Mouse (Mus musculus) limb, embryonic 10.5 days (tissue): ENCODE data around the gene Rbm5. TPM values are rescaled to one million over a fixed set of nuclear protein-coding genes. Genes with fewer than 3 reads are reported as not detected.

Experiments used
- DNase-seq: peaks from one replicate; pipeline ENCODE4 v3.0.0-alpha.2; 2017; ENCODE audit warnings: low spot score
- H3K27ac ChIP-seq: fragments of 300-500 bp; sonication (generic); 2 replicates; pipeline ENCODE4 v1.5.1; 2016; ENCODE audit warnings: mild to moderate bottlenecking
- H3K27me3 ChIP-seq: fragments of 300-500 bp; sonication (generic); 2 replicates; pipeline ENCODE4 v1.6.1; 2016; ENCODE audit warnings: low read depth, mild to moderate bottlenecking; ENCODE audit not compliant: poor library complexity, severe bottlenecking
- H3K36me3 ChIP-seq: fragments of 300-500 bp; sonication (generic); 2 replicates; pipeline ENCODE4 v1.6.1; 2016; ENCODE audit warnings: mild to moderate bottlenecking, moderate library complexity
- H3K4me1 ChIP-seq: fragments of 300-500 bp; sonication (generic); 2 replicates; pipeline ENCODE4 v1.6.1; 2016
- H3K4me3 ChIP-seq: fragments of 300-500 bp; sonication (generic); 2 replicates; pipeline ENCODE4 v1.5.1; 2016; ENCODE audit warnings: mild to moderate bottlenecking, moderate library complexity
- H3K9me3 ChIP-seq: fragments of 300-500 bp; sonication (generic); replicated peaks from 2 replicates; pipeline ENCODE4 v1.6.1; 2016; ENCODE audit warnings: mild to moderate bottlenecking
- WGBS: fragments of 180-500 bp; shearing (Covaris S2); methylation state at CpG from one replicate; pipeline ENCODE4 v1.1.7; 2016; 5-methylcytosine and 5-hydroxymethylcytosine counted together
- polyA plus RNA-seq: library from polyadenylated mRNA; unstranded; fragments of >200 nt; fragmentation: Nextera tagmentation; extraction: Ambion mirVana; gene quantifications from 2 replicates; pipeline ENCODE4 v1.2.1, GENCODE M21; 2016

The Rbm5 gene
- polyA plus RNA-seq, 1 experiment from 2014 or later, result 214 TPM

DNA sequence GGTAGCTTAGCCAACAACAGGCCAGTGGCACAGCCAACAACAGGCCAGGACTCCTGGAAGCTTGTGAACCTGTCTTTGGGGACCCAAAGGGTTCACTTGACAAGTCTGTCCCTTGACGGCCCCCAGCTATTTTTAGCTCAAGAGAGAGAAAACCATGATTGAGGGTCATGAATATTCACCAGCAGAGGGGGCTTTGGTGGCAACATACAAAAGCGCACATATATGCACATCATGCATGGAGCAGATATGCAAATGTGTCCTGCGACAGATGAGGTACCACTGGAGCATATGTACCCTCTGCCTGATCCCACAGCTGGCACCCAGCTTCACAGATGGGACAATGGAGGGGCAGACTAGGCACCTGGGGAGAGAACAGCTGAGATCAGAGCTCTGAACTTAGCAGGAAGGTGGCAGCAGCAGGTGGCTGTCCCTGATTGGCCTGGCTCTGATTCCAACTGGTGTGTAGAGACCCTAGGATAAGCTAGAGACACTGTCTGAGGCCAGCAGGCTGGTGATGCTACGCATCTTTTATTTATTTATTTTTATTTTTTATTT is 77.3 kb downstream of the Rbm5 start:
- DNase-seq, result no peak
- Histone ChIP-seq H3K27ac (no peak overlapping the region; the same call in 1 of the 2 replicates), H3K36me3 (peaks cover 97% of the 10 kb centered on the region), H3K9me3 (no peaks in the 10 kb centered on the region), H3K4me3 (no peak overlapping the region), H3K27me3 (no peaks in the 10 kb centered on the region), H3K4me1 (peaks cover 51% of the 10 kb centered on the region)
- WGBS, result 77% methylated on average over 4 of the region's 4 CpGs

- Histone ChIP-seq H3K27me3 (no peaks in the 10 kb centered on the region), H3K4me3 (no peak overlapping the region), H3K4me1 (peaks cover 44% of the 10 kb centered on the region), H3K9me3 (no peaks in the 10 kb centered on the region), H3K36me3 (peaks cover 99% of the 10 kb centered on the region), H3K27ac (no peak overlapping the region)
- WGBS, result 71% methylated on average over 5 of the region's 5 CpGs
- DNase-seq, result no peak
Measured at GRCm38 (mm10) chr9:107692785-107693184, 78.0 kb downstream of the Rbm5 start.

- no peaks in the 10 kb centered on the region for H3K9me3 ChIP-seq
- WGBS, result 79% methylated on average over 8 of the region's 8 CpGs
- no peaks in the 10 kb centered on the region for H3K27me3 ChIP-seq
- no peak overlapping the region for H3K27ac ChIP-seq
- H3K4me1 ChIP-seq, result peaks cover 20% of the 10 kb centered on the region
- H3K4me3 ChIP-seq, result no peak overlapping the region
- DNase-seq, result no peak
- H3K36me3 ChIP-seq, result peaks cover 99% of the 10 kb centered on the region
Measured at GRCm38 (mm10) chr9:107690391-107690790, 80.4 kb downstream of the Rbm5 start.

Other genes starting within 250 kb of the Rbm5 start
- gene Tmem115, start 237.1 kb downstream of the Rbm5 start, polyA plus RNA-seq, result 41.3 and 43.5 TPM in 2 replicates
- gene Cyb561d2, start 228.8 kb downstream of the Rbm5 start, polyA plus RNA-seq, result 13.2 and 15.8 TPM in 2 replicates
- 34.0 and 37.3 TPM in 2 replicates for gene Nprl2, start 228.8 kb downstream of the Rbm5 start, polyA plus RNA-seq
- 0.25 and 0.33 TPM in 2 replicates for gene Zmynd10, start 223.7 kb downstream of the Rbm5 start, polyA plus RNA-seq
- 55.3 and 57.4 TPM in 2 replicates for gene Rassf1, start 219.4 kb downstream of the Rbm5 start, polyA plus RNA-seq
- 60.4 and 62.5 TPM in 2 replicates for gene Tusc2, start 207.7 kb downstream of the Rbm5 start, polyA plus RNA-seq
- 160 and 168 TPM in 2 replicates for gene Hyal2, start 203.1 kb downstream of the Rbm5 start, polyA plus RNA-seq
- 7.9 and 10.2 TPM in 2 replicates for gene Hyal1, start 194.1 kb downstream of the Rbm5 start, polyA plus RNA-seq
- gene Naa80, start 192.1 kb downstream of the Rbm5 start, polyA plus RNA-seq, result 20.1 and 22.5 TPM in 2 replicates
- gene Hyal3, start 190.2 kb downstream of the Rbm5 start, polyA plus RNA-seq, result 0.56 and 0.82 TPM in 2 replicates
- gene Ifrd2, start 183.4 kb downstream of the Rbm5 start, polyA plus RNA-seq, result 55.0 and 69.4 TPM in 2 replicates
- 2.2 and 3.6 TPM in 2 replicates for gene Sema3b, start 161.8 kb downstream of the Rbm5 start, polyA plus RNA-seq
- gene Gnai2, start 135.6 kb downstream of the Rbm5 start, polyA plus RNA-seq, result 355 and 403 TPM in 2 replicates
- 3.9 and 4.3 TPM in 2 replicates for gene Slc38a3, start 101.5 kb downstream of the Rbm5 start, polyA plus RNA-seq
- gene Gnat1, start 91.3 kb downstream of the Rbm5 start, polyA plus RNA-seq, result 2.6 and 3.3 TPM in 2 replicates
- gene Sema3f, start 60.5 kb downstream of the Rbm5 start, polyA plus RNA-seq, result 31.7 and 33.6 TPM in 2 replicates
- 96.4 and 116 TPM in 2 replicates for gene Rbm6, start 102.2 kb upstream of the Rbm5 start, polyA plus RNA-seq
- gene Mon1a, start 117.2 kb upstream of the Rbm5 start, polyA plus RNA-seq, result 10.9 and 11.6 TPM in 2 replicates
- 0.30 and 1.2 TPM in 2 replicates for gene Mst1r, start 135.9 kb upstream of the Rbm5 start, polyA plus RNA-seq
- not detected in 2 replicates for gene Actl11, start 157.5 kb upstream of the Rbm5 start, polyA plus RNA-seq
- gene Camkv, start 164.7 kb upstream of the Rbm5 start, polyA plus RNA-seq, result 7.5 and 9.9 TPM in 2 replicates
- 43.2 and 45.9 TPM in 2 replicates for gene Traip, start 179.1 kb upstream of the Rbm5 start, polyA plus RNA-seq
- gene Uba7, start 204.5 kb upstream of the Rbm5 start, polyA plus RNA-seq, result 18.6 and 22.5 TPM in 2 replicates
- 3.5 and 6.2 TPM in 2 replicates for gene Gm20661, start 212.1 kb upstream of the Rbm5 start, polyA plus RNA-seq
- 180 and 189 TPM in 2 replicates for gene Inka1, start 214.9 kb upstream of the Rbm5 start, polyA plus RNA-seq
- gene Cdhr4, start 221.5 kb upstream of the Rbm5 start, polyA plus RNA-seq, result 6.5 and 11.9 TPM in 2 replicates
- gene Gm20662, start 225.4 kb upstream of the Rbm5 start, polyA plus RNA-seq, result 0.34 and 0.93 TPM in 2 replicates
- 54.1 and 69.8 TPM in 2 replicates for gene Ip6k1, start 231.5 kb upstream of the Rbm5 start, polyA plus RNA-seq